Mouse (Mus musculus) forebrain, embryonic 12.5 days (tissue): ENCODE measurements around the gene Itln1. TPM values are rescaled to one million over a fixed set of nuclear protein-coding genes. Genes with fewer than 3 reads are reported as not detected.

Source experiments
- ATAC-seq: fragments of 200-750 bp; cut with Nextera tagmentation; 2 replicates; pipeline ENCODE4 v1.8.0; 2017; ENCODE audit warnings: moderate TSS enrichment; ENCODE audit not compliant: low FRiP score
- H3K27ac ChIP-seq: fragments of 300-500 bp; sonication (generic); 2 replicates; pipeline ENCODE4 v1.5.1; 2016; ENCODE audit warnings: mild to moderate bottlenecking
- H3K27me3 ChIP-seq: fragments of 300-500 bp; sonication (generic); 2 replicates; pipeline ENCODE4 v1.6.1; 2016; ENCODE audit warnings: mild to moderate bottlenecking
- H3K36me3 ChIP-seq: fragments of 300-500 bp; sonication (generic); replicated peaks from 2 replicates; pipeline ENCODE4 v1.6.1; 2016; ENCODE audit warnings: mild to moderate bottlenecking
- H3K4me1 ChIP-seq: fragments of 300-500 bp; sonication (generic); 2 replicates; pipeline ENCODE4 v1.6.1; 2016
- H3K4me2 ChIP-seq: fragments of 300-500 bp; sonication (generic); 2 replicates; pipeline ENCODE4 v1.6.1; 2016; ENCODE audit warnings: mild to moderate bottlenecking, moderate library complexity
- H3K4me3 ChIP-seq: fragments of 300-500 bp; sonication (generic); replicated peaks from 2 replicates; pipeline ENCODE4 v1.5.1; 2016; ENCODE audit warnings: mild to moderate bottlenecking
- H3K9ac ChIP-seq: fragments of 300-500 bp; sonication (generic); 2 replicates; pipeline ENCODE4 v1.6.1; 2016; ENCODE audit warnings: mild to moderate bottlenecking
- H3K9me3 ChIP-seq: fragments of 300-500 bp; sonication (generic); 2 replicates; pipeline ENCODE4 v1.6.1; 2016
- WGBS: fragments of 180-500 bp; shearing (Covaris S2); methylation state at CpG from one replicate; pipeline ENCODE4 v1.1.7; 2016; 5-methylcytosine and 5-hydroxymethylcytosine counted together
- polyA plus RNA-seq: library from polyadenylated mRNA; unstranded; fragments of >200 nt; fragmentation: Nextera tagmentation; extraction: Ambion mirVana; gene quantifications from 2 replicates; pipeline ENCODE4 v1.2.1, GENCODE M21; 2016

Gene Itln1
- polyA plus RNA-seq, 1 experiment from 2014 or later: not detected

DNA sequence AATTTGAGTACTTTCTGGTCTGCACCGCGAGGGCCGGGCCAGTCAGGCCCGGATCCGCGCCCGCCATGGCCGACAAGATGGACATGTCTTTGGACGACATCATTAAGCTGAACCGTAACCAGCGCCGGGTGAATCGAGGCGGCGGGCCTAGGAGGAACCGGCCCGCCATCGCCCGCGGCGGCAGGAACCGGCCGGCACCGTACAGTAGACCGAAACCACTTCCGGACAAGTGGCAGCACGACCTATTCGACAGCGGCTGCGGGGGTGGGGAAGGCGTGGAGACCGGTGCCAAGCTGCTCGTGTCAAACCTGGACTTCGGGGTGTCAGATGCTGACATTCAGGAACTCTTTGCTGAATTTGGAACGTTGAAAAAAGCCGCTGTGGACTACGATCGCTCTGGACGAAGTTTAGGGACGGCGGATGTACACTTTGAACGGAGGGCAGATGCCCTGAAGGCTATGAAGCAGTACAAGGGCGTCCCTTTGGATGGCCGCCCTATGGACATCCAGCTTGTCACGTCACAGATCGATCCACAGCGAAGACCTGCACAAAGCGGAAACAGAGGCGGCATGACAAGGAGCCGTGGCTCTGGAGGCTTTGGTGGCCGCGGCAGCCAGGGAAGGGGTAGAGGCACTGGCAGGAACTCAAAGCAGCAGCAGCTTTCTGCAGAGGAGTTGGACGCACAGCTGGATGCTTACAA, 31.4 kb downstream of the Itln1 start:
- no peaks in the 10 kb centered on the region; the same call in 1 of the 2 replicates for H3K36me3 ChIP-seq
- ATAC-seq: peak; percentile 62
- H3K9me3 ChIP-seq: no peaks in the 10 kb centered on the region
- H3K4me2 ChIP-seq: peak overlapping the region; percentile 70
- H3K4me1 ChIP-seq: peaks cover 10% of the 10 kb centered on the region
- peak overlapping the region; percentile 59 for H3K4me3 ChIP-seq
- no peaks in the 10 kb centered on the region for H3K27me3 ChIP-seq
- peak overlapping the region; percentile 97 for H3K27ac ChIP-seq
- WGBS: under 1% methylated on average over 53 of the region's 53 CpGs
- H3K9ac ChIP-seq: peak overlapping the region; percentile 74

DNA sequence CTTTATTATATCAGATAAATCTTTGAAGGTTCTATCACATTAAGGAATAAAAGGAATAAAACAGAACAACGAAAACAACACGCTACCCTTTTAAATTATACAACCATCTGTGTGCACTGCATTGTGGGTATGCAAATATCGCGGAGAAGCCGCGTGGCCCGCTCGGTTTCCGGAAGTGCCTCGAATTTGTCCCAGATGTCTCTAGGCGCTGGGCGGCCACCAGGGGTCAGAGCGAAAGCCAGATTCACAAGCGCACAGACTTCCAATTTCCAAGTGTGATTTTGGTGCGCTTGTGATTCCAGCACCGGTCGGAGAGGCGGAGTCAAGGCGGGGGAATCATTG, 31.9 kb downstream of the Itln1 start, which contains the start of gene Alyref2:
Gene Alyref2, plus strand, starts transcription at position 229 of the 342 bp plus-strand sequence.
- H3K9me3 ChIP-seq: no peaks in the 10 kb centered on the region
- H3K4me1 ChIP-seq: peaks cover 10% of the 10 kb centered on the region
- H3K9ac ChIP-seq: peak within 1 kb of the TSS; percentile 74
- H3K27me3 ChIP-seq: no peaks in the 10 kb centered on the region
- peak; percentile 88 for ATAC-seq
- under 1% methylated on average over 19 of the region's 19 CpGs for WGBS
- no peaks in the 10 kb centered on the region; the same call in 1 of the 2 replicates for H3K36me3 ChIP-seq
- H3K4me2 ChIP-seq: peak within 1 kb of the TSS; percentile 70
- H3K27ac ChIP-seq: peak within 1 kb of the TSS; percentile 97
- peak within 1 kb of the TSS; percentile 59 for H3K4me3 ChIP-seq

DNA sequence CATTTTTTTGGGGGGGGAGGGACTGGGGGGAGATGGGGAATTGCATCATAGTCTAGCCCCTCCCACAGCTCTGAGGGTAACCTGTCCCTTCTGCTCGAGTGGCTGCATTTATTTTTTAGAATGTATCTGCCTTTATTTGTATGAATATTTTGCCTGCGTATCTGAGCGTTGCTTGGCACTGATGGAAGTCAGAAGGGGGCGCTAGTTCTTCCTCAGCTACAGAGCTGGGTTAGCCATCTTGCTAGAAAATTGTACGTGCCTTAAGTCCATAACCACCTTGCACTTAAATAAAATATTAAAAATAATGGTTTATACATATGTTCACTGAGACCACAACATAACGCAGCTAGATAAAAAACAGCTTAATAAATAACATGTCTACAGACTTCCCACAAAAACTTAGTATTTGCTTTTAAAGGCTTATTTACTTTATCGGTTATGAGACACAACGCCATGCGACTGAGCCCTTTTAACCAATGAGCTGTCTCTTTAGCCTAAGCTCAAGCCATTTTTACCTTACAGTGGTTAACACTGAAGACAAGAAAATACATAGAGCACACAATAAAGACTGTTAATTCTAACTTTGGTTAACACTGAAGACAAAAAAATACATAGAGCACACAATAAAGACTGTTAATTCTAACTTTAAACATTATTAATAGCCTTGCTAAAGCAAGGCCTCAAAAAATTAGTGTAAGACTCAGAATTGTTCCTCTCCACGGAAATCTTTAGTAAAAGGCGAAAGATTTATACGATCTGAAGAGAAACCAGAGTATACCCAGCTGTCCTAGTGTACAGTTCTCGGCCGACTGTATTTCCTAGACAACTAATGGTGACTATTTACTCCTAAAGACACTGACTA, 32.5 kb downstream of the Itln1 start:
- H3K9ac ChIP-seq: no peak overlapping the region

DNA sequence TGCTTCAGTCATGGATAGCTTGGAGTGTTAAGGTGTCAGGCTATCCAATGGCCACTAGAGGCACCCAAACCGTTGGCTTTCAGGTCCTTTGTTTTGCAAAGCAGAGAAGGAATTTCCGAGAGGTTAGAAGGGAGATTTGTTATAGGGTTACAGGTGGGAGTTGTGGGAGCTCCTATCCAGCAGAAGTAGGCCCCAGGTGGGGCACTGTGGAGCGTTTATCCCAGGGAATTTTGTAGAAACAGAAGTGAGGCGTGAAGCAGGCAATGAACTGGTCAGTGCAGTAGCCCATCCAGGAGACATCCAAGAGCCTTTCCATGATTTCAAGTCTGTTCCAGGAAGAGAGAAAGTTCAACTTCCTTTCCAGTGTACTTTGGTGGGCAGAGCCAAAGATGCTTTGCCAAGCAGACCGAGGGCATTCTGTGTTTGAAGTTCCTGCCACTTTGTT, 33.4 kb downstream of the Itln1 start:
- peaks cover 10% of the 10 kb centered on the region for H3K4me1 ChIP-seq
- no peak overlapping the region for H3K9ac ChIP-seq
- no peaks in the 10 kb centered on the region; the same call in 1 of the 2 replicates for H3K36me3 ChIP-seq
- H3K9me3 ChIP-seq: no peaks in the 10 kb centered on the region
- H3K4me3 ChIP-seq: 0 out of 2 replicates have a peak overlapping the region, but pooled peaks have one; percentile 4
- no peak for ATAC-seq
- WGBS: 6% methylated on average over 5 of the region's 5 CpGs
- no peaks in the 10 kb centered on the region for H3K27me3 ChIP-seq
- H3K4me2 ChIP-seq: peak overlapping the region; percentile 37; the same call in 1 of the 2 replicates
- peak overlapping the region; percentile 75 for H3K27ac ChIP-seq

More for the DNA sequence above, 32.5 kb downstream of the Itln1 start:
- H3K36me3 ChIP-seq: no peaks in the 10 kb centered on the region; the same call in 1 of the 2 replicates
- WGBS: under 1% methylated on average over 14 of the region's 14 CpGs
- H3K4me2 ChIP-seq: peak overlapping the region; percentile 70
- no peaks in the 10 kb centered on the region for H3K27me3 ChIP-seq
- ATAC-seq: peak; percentile 86
- peaks cover 10% of the 10 kb centered on the region for H3K4me1 ChIP-seq
- H3K9me3 ChIP-seq: no peaks in the 10 kb centered on the region
- peak overlapping the region; percentile 59 for H3K4me3 ChIP-seq
- H3K27ac ChIP-seq: peak overlapping the region; percentile 97

DNA sequence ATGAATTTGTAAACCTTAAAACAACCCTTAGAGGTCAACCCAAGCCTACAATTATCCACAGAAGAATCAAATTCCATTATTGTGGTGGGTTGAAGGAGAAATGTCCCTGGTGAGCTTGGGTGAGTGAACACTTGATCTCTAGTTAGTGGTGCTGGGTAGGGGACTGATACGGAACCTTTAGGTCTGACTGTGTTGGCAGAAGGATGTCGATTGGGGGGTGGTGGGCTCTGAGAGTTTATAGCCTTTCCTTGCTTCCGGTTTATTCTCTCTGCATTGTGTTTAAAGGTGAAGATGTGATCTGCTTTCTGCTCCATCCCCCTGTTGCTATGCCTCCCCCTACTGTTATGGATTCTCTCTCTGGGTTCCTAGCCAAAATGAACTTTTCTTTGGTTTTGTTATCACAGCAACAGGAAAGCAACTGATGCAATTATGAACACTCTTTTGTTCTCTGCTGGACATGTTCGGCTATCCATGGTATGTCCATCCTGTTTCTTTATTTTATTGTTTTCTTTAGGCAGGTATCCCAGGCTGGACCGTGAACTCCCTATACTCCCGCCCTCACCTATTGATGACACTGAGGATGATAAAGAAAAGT, 34.0 kb downstream of the Itln1 start:
- Histone ChIP-seq H3K9me3 (no peaks in the 10 kb centered on the region), H3K9ac (no peak overlapping the region), H3K36me3 (no peaks in the 10 kb centered on the region; the same call in 1 of the 2 replicates), H3K4me3 (no peak overlapping the region), H3K4me2 (no peak overlapping the region), H3K27me3 (no peaks in the 10 kb centered on the region), H3K4me1 (peaks cover 10% of the 10 kb centered on the region), H3K27ac (no peak overlapping the region)
- ATAC-seq: no peak
- WGBS: 65% methylated on average over 6 of the region's 6 CpGs

DNA sequence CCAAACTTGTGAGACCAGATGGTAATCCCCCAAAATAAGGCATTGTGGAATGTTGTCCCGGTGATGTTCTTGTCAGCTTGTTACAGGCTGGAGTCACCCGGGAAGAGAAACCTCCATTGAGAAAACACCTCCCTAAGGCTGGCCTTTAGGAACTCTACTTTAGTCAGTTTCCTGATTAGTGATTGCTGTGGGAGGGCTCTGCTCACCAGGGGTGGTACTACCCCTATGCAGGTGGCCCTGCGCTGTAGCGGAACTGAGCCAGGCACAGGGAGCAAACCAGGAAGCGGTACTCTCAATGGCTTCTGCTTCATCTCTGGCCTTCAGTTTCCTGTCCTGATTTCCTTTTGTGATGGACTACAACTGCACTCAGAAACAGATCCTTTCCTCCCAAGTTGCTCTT, 35.2 kb downstream of the Itln1 start:
- no peak overlapping the region for H3K27ac ChIP-seq
- 79% methylated on average over 5 of the region's 5 CpGs for WGBS
- H3K4me1 ChIP-seq: peaks cover 10% of the 10 kb centered on the region
- no peak overlapping the region for H3K4me3 ChIP-seq
- no peak overlapping the region for H3K9ac ChIP-seq
- ATAC-seq: no peak
- no peaks in the 10 kb centered on the region for H3K36me3 ChIP-seq
- no peaks in the 10 kb centered on the region for H3K9me3 ChIP-seq
- H3K4me2 ChIP-seq: no peak overlapping the region
- H3K27me3 ChIP-seq: no peaks in the 10 kb centered on the region

DNA sequence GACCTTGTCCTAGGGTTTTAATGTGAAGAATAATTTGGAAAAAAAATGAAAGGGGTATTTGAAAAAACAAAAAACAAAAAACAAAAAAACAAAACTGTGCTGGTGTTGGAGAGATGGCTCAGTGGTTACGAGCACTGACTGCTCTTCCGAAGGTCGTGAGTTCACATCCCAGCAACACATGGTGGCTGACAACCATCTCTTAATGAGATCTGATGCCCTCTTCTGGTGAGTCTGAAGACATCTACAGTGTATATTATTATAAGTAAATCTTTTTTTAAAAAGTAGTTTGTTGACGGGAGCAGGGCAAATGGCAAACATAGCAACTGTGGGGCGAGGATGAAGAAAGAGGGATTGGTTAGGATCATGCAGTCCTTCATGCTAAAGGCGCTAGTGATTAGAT, 39.7 kb downstream of the Itln1 start:
- Histone ChIP-seq H3K4me3 (no peak overlapping the region), H3K36me3 (no peaks in the 10 kb centered on the region), H3K9ac (no peak overlapping the region), H3K27ac (no peak overlapping the region), H3K9me3 (peaks cover 7% of the 10 kb centered on the region; the same call in 1 of the 2 replicates), H3K4me1 (no peaks in the 10 kb centered on the region), H3K4me2 (no peak overlapping the region), H3K27me3 (no peaks in the 10 kb centered on the region)
- WGBS: 86% methylated on average over 6 of the region's 6 CpGs
- ATAC-seq: no peak

DNA sequence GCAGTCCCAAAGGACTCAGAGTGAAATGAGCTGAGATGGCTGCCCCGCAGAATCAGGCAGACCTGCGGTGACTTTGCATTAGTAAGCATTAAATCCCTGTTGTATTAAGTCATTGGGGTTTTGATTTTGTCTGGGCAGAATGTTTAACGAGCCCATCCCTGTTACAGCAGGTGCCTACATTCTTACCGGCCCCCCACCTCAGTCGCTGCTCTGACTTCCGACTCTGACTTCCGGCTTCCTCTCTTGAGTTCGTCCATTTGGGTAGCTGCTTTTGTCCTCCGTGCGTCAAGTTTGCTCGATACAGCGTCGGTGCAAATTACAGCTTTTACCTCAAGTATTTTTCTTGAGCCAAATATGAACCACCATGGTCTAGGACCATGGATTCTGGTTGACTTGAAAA, 40.9 kb downstream of the Itln1 start:
- no peaks in the 10 kb centered on the region for H3K27me3 ChIP-seq
- H3K4me3 ChIP-seq: no peak overlapping the region
- no peak for ATAC-seq
- H3K4me2 ChIP-seq: no peak overlapping the region
- H3K9me3 ChIP-seq: peaks cover 7% of the 10 kb centered on the region; the same call in 1 of the 2 replicates
- H3K27ac ChIP-seq: no peak overlapping the region
- H3K4me1 ChIP-seq: no peaks in the 10 kb centered on the region
- H3K9ac ChIP-seq: no peak overlapping the region
- no peaks in the 10 kb centered on the region for H3K36me3 ChIP-seq
- WGBS: 95% methylated on average over 13 of the region's 13 CpGs

DNA sequence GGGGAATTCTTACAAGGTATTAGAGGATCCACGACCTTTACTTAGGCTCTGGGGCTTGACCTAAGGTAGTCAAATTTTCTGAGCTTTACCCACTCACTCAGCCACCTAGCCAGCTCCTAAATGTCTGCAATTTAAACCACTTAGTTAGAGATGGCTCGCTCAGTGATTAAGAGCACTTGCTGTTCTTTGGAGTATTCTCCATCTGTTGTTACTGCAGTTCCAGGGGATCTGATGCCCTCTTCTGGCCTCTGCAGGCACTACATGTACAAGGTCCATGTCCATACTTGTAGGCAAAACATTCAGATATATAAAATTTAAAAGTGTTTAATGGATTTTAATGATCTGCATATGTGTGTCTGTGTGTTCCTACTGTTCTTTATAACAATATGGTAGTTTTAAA, 56.1 kb downstream of the Itln1 start:
- Histone ChIP-seq H3K9ac (no peak overlapping the region), H3K4me1 (no peaks in the 10 kb centered on the region), H3K27ac (no peak overlapping the region), H3K36me3 (no peaks in the 10 kb centered on the region), H3K4me2 (no peak overlapping the region), H3K9me3 (peaks cover 12% of the 10 kb centered on the region), H3K4me3 (no peak overlapping the region), H3K27me3 (no peaks in the 10 kb centered on the region)
- 57% methylated on average over 2 of the region's 2 CpGs for WGBS
- ATAC-seq: no peak; the same call in 1 of the 2 replicates

DNA sequence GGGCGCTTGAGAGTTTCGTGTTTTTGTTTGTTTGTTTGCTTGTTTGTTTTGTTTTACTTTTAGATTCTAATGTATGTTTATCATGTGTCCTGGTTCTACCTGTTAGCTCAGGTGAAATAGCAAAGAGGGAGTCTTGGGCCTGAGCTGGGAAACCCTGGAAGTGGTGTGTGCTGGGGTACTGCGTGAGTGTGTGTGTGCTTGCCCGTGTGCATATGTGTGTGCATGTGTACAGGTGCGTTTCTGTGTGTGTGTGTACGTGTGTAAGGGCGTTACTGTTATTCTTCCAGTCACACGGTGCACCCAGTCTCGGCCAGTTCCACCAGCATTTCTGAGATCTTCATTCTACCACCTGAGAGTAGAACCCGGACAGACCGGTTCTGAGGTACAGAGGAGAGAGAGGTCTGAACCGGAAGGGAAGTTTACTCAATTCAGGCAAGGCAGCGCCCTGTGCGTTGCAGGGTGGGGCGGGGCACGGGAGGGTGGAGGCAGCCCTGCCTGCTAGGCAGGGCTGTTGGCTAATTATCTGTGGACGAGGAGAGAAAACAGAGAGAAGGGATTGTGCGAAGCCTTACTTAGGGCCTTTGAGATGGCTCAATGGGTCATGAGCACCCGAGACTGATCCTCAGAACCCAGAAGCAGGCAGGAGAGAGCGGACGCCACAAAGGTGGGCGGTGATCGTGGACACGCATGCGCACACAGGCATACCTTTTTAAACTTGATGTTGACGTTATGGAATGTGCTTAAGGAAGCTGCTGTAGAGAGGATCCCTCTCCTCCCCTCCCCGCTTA, 57.1 kb downstream of the Itln1 start:
- H3K4me1 ChIP-seq: no peaks in the 10 kb centered on the region
- H3K9me3 ChIP-seq: peaks cover 8% of the 10 kb centered on the region
- peak overlapping the region; percentile 26 for H3K4me3 ChIP-seq
- H3K36me3 ChIP-seq: no peaks in the 10 kb centered on the region
- ATAC-seq: 0 out of 2 replicates have a peak, but pooled peaks have one; percentile 33
- WGBS: 64% methylated on average over 27 of the region's 27 CpGs
- peak overlapping the region; percentile 30 for H3K4me2 ChIP-seq
- H3K27ac ChIP-seq: no peak overlapping the region
- no peaks in the 10 kb centered on the region for H3K27me3 ChIP-seq
- no peak overlapping the region for H3K9ac ChIP-seq

DNA sequence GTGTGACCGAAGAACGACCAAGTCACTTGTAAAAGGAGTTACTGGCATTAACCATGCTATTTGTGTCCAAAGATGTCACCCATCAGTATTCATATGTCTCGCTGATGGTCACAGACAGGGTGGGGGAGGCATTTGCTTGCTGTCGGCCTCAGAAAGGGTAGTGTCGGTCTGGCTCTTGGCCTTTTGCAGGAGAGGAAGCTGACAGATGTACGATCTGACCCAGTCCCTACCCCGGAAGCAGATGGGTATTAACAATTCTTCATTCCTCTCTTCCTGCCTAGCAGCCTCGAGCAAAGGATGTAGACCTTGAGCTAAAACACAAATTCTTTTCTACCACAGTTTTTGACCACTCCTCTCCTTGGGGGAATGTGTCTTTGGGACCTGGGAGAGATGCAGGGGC, 58.0 kb downstream of the Itln1 start:
- H3K4me3 ChIP-seq: no peak overlapping the region
- H3K9me3 ChIP-seq: peaks cover 5% of the 10 kb centered on the region; the same call in 1 of the 2 replicates
- 90% methylated on average over 8 of the region's 8 CpGs for WGBS
- H3K4me2 ChIP-seq: no peak overlapping the region
- H3K27ac ChIP-seq: no peak overlapping the region
- H3K27me3 ChIP-seq: no peaks in the 10 kb centered on the region
- H3K4me1 ChIP-seq: no peaks in the 10 kb centered on the region
- no peak for ATAC-seq
- H3K36me3 ChIP-seq: no peaks in the 10 kb centered on the region
- H3K9ac ChIP-seq: no peak overlapping the region
